Mouse (Mus musculus) midbrain, embryonic 10.5 days (tissue): ENCODE data around the gene Tekt3. TPM values are rescaled to one million over a fixed set of nuclear protein-coding genes. Genes with fewer than 3 reads are reported as not detected.
A peak's percentile ranks its signal among the peaks of the same experiment; 100 is the strongest.

Experiments used
- DNase-seq: peaks from one replicate; pipeline ENCODE4 v3.0.0-alpha.2; 2017; ENCODE audit warnings: low spot score
- H3K27ac ChIP-seq: fragments of 300-500 bp; sonication (generic); replicated peaks from 2 replicates; pipeline ENCODE4 v1.5.1; 2016; ENCODE audit warnings: mild to moderate bottlenecking
- H3K27me3 ChIP-seq: fragments of 300-500 bp; sonication (generic); 2 replicates; pipeline ENCODE4 v1.6.1; 2016; ENCODE audit warnings: low read depth, mild to moderate bottlenecking; ENCODE audit not compliant: poor library complexity, severe bottlenecking
- H3K36me3 ChIP-seq: fragments of 300-500 bp; sonication (generic); 2 replicates; pipeline ENCODE4 v1.6.1; 2016; ENCODE audit warnings: mild to moderate bottlenecking, moderate library complexity
- H3K4me1 ChIP-seq: fragments of 300-500 bp; sonication (generic); 2 replicates; pipeline ENCODE4 v1.6.1; 2016
- H3K4me3 ChIP-seq: fragments of 300-500 bp; sonication (generic); 2 replicates; pipeline ENCODE4 v1.5.1; 2016; ENCODE audit warnings: mild to moderate bottlenecking, moderate library complexity
- H3K9me3 ChIP-seq: fragments of 300-500 bp; sonication (generic); replicated peaks from 2 replicates; pipeline ENCODE4 v1.6.1; 2016; ENCODE audit warnings: mild to moderate bottlenecking
- WGBS: fragments of 180-500 bp; shearing (Covaris S2); methylation state at CpG from one replicate; pipeline ENCODE4 v1.1.7; 2016; 5-methylcytosine and 5-hydroxymethylcytosine counted together
- polyA plus RNA-seq: library from polyadenylated mRNA; unstranded; fragments of >200 nt; fragmentation: Nextera tagmentation; extraction: Ambion mirVana; gene quantifications from 2 replicates; pipeline ENCODE4 v1.2.1, GENCODE M21; 2016

Tekt3 gene
- not detected in 2 replicates for polyA plus RNA-seq

- Histone ChIP-seq H3K4me1 (peaks cover 8% of the 10 kb centered on the region), H3K27ac (no peak within 1 kb of the TSS), H3K36me3 (no peaks in the 10 kb centered on the region), H3K9me3 (no peaks in the 10 kb centered on the region), H3K4me3 (peak within 1 kb of the TSS; percentile 33), H3K27me3 (peaks cover 6% of the 10 kb centered on the region)
- DNase-seq: peak; percentile 32
- 14% methylated on average over 17 of the region's 17 CpGs for WGBS
Observed at GRCm38 (mm10) chr11:63061446-63061845, at the start of gene Tekt3. Tekt3 (plus strand) TSS chr11:63061654.

GRCm38 (mm10) chr11:63017327-63018082 is 43.9 kb upstream of the Tekt3 start:
- no peaks in the 10 kb centered on the region for H3K9me3 ChIP-seq
- peaks cover 28% of the 10 kb centered on the region for H3K4me1 ChIP-seq
- WGBS: 85% methylated on average over 6 of the region's 6 CpGs
- no peak for DNase-seq
- H3K4me3 ChIP-seq: no peak overlapping the region
- no peak overlapping the region for H3K27ac ChIP-seq
- no peaks in the 10 kb centered on the region for H3K36me3 ChIP-seq
- H3K27me3 ChIP-seq: no peaks in the 10 kb centered on the region

GRCm38 (mm10) chr11:63018083-63018622 is 43.3 kb upstream of the Tekt3 start:
- DNase-seq: no peak
- WGBS: 85% methylated on average over 6 of the region's 6 CpGs
- Histone ChIP-seq H3K27ac (0 out of 2 replicates have a peak overlapping the region, but pooled peaks have one; percentile 46), H3K36me3 (no peaks in the 10 kb centered on the region), H3K9me3 (no peaks in the 10 kb centered on the region), H3K4me1 (peaks cover 28% of the 10 kb centered on the region), H3K27me3 (no peaks in the 10 kb centered on the region), H3K4me3 (no peak overlapping the region)

GRCm38 (mm10) chr11:63020633-63021032 is 40.8 kb upstream of the Tekt3 start:
- Histone ChIP-seq H3K27me3 (no peaks in the 10 kb centered on the region), H3K4me1 (peaks cover 32% of the 10 kb centered on the region), H3K4me3 (no peak overlapping the region), H3K9me3 (no peaks in the 10 kb centered on the region), H3K36me3 (no peaks in the 10 kb centered on the region), H3K27ac (0 out of 2 replicates have a peak overlapping the region, but pooled peaks have one; percentile 7)
- DNase-seq: no peak

- H3K27ac ChIP-seq: 0 out of 2 replicates have a peak overlapping the region, but pooled peaks have one; percentile 33
- DNase-seq: no peak
- H3K4me3 ChIP-seq: no peak overlapping the region
- no peaks in the 10 kb centered on the region for H3K27me3 ChIP-seq
- WGBS: 77% methylated on average over 5 of the region's 5 CpGs
- H3K36me3 ChIP-seq: no peaks in the 10 kb centered on the region
- no peaks in the 10 kb centered on the region for H3K9me3 ChIP-seq
- peaks cover 32% of the 10 kb centered on the region for H3K4me1 ChIP-seq
Observed at GRCm38 (mm10) chr11:63021141-63021806, 40.2 kb upstream of the Tekt3 start.

GRCm38 (mm10) chr11:63023461-63023860 is 38.0 kb upstream of the Tekt3 start:
- 83% methylated on average over 5 of the region's 5 CpGs for WGBS
- peaks cover 28% of the 10 kb centered on the region for H3K4me1 ChIP-seq

GRCm38 (mm10) chr11:63024136-63024535 is 37.3 kb upstream of the Tekt3 start:
- Histone ChIP-seq H3K4me3 (no peak overlapping the region), H3K27ac (no peak overlapping the region), H3K27me3 (no peaks in the 10 kb centered on the region), H3K4me1 (peaks cover 27% of the 10 kb centered on the region), H3K36me3 (no peaks in the 10 kb centered on the region), H3K9me3 (no peaks in the 10 kb centered on the region)
- DNase-seq: no peak
- WGBS: 70% methylated on average over 2 of the region's 2 CpGs

More at GRCm38 (mm10) chr11:63023461-63023860, 38.0 kb upstream of the Tekt3 start:
- Histone ChIP-seq H3K9me3 (no peaks in the 10 kb centered on the region), H3K27me3 (no peaks in the 10 kb centered on the region), H3K27ac (no peak overlapping the region), H3K36me3 (no peaks in the 10 kb centered on the region), H3K4me3 (no peak overlapping the region)
- DNase-seq: no peak

- no peak overlapping the region for H3K27ac ChIP-seq
- no peaks in the 10 kb centered on the region for H3K36me3 ChIP-seq
- H3K9me3 ChIP-seq: no peaks in the 10 kb centered on the region
- no peaks in the 10 kb centered on the region for H3K27me3 ChIP-seq
- no peak for DNase-seq
- WGBS: 89% methylated on average over 6 of the region's 6 CpGs
- H3K4me1 ChIP-seq: peaks cover 18% of the 10 kb centered on the region
- H3K4me3 ChIP-seq: no peak overlapping the region
Observed at GRCm38 (mm10) chr11:63025476-63025875, 36.0 kb upstream of the Tekt3 start.

- Histone ChIP-seq H3K27ac (no peak overlapping the region), H3K4me3 (no peak overlapping the region), H3K9me3 (no peaks in the 10 kb centered on the region), H3K27me3 (no peaks in the 10 kb centered on the region), H3K4me1 (peaks cover 15% of the 10 kb centered on the region), H3K36me3 (no peaks in the 10 kb centered on the region)
- WGBS: 85% methylated on average over 9 of the region's 9 CpGs
- DNase-seq: no peak
Observed at GRCm38 (mm10) chr11:63026651-63027141, 34.8 kb upstream of the Tekt3 start.

GRCm38 (mm10) chr11:63028131-63028530 is 33.3 kb upstream of the Tekt3 start:
- 87% methylated on average over 3 of the region's 3 CpGs for WGBS
- Histone ChIP-seq H3K4me3 (no peak overlapping the region), H3K27ac (no peak overlapping the region), H3K4me1 (peaks cover 15% of the 10 kb centered on the region), H3K9me3 (no peaks in the 10 kb centered on the region), H3K36me3 (no peaks in the 10 kb centered on the region), H3K27me3 (no peaks in the 10 kb centered on the region)
- DNase-seq: no peak

GRCm38 (mm10) chr11:63029148-63029714 is 32.2 kb upstream of the Tekt3 start:
- H3K27me3 ChIP-seq: no peaks in the 10 kb centered on the region
- H3K9me3 ChIP-seq: no peaks in the 10 kb centered on the region
- WGBS: 62% methylated on average over 4 of the region's 4 CpGs
- H3K4me1 ChIP-seq: peaks cover 12% of the 10 kb centered on the region
- H3K4me3 ChIP-seq: no peak overlapping the region
- no peaks in the 10 kb centered on the region for H3K36me3 ChIP-seq
- DNase-seq: no peak
- no peak overlapping the region for H3K27ac ChIP-seq

GRCm38 (mm10) chr11:63029721-63030120 is 31.7 kb upstream of the Tekt3 start:
- no peak for DNase-seq
- Histone ChIP-seq H3K9me3 (no peaks in the 10 kb centered on the region), H3K36me3 (no peaks in the 10 kb centered on the region), H3K4me3 (no peak overlapping the region), H3K27ac (no peak overlapping the region), H3K4me1 (peaks cover 11% of the 10 kb centered on the region), H3K27me3 (no peaks in the 10 kb centered on the region)
- 92% methylated on average over 6 of the region's 6 CpGs for WGBS
